Mouse (Mus musculus): ENCODE results near the gene Tmem265. TPM values are rescaled to one million over a fixed set of nuclear protein-coding genes. Genes with fewer than 3 reads are reported as not detected.

Tmem265 gene
- polyA plus RNA-seq, 1 experiment from 2014 or later: 4.1 TPM

- no peak for ATAC-seq (ENCODE audit: low FRiP score, low read depth)
- Histone ChIP-seq H3K9me3 (no peaks in the 10 kb centered on the region), H3K36me3 (peaks cover 65% of the 10 kb centered on the region), H3K4me2 (replicated peaks) (no peak overlapping the region), H3K9ac (0 out of 2 replicates have a peak overlapping the region, but pooled peaks have one; percentile 10), H3K27me3 (replicated peaks) (no peaks in the 10 kb centered on the region), H3K4me1 (peaks cover 18% of the 10 kb centered on the region), H3K27ac (no peak overlapping the region), H3K4me3 (no peak overlapping the region)
- WGBS: 92% methylated on average over 10 of the region's 10 CpGs
Measured at GRCm38 (mm10) chr7:127591108-127591507, 29.9 kb downstream of the Tmem265 start.

GRCm38 (mm10) chr7:127592575-127592974 lies 31.4 kb downstream of the Tmem265 start:
- no peak for ATAC-seq (ENCODE audit: low FRiP score, low read depth)
- Histone ChIP-seq H3K27ac (no peak overlapping the region), H3K36me3 (peaks cover 80% of the 10 kb centered on the region), H3K9me3 (no peaks in the 10 kb centered on the region), H3K27me3 (replicated peaks) (no peaks in the 10 kb centered on the region), H3K4me1 (peaks cover 12% of the 10 kb centered on the region), H3K4me3 (no peak overlapping the region), H3K9ac (no peak overlapping the region), H3K4me2 (replicated peaks) (no peak overlapping the region)
- 91% methylated on average over 14 of the region's 14 CpGs for WGBS

- peaks cover 99% of the 10 kb centered on the region for H3K36me3 ChIP-seq
- ATAC-seq (ENCODE audit: low FRiP score, low read depth): no peak
- 96% methylated on average over 17 of the region's 17 CpGs for WGBS
Measured at GRCm38 (mm10) chr7:127596747-127597146, 35.6 kb downstream of the Tmem265 start.

GRCm38 (mm10) chr7:127600612-127601011 lies 39.4 kb downstream of the Tmem265 start:
- Histone ChIP-seq H3K27me3 (replicated peaks) (no peaks in the 10 kb centered on the region), H3K27ac (no peak overlapping the region), H3K9ac (no peak overlapping the region), H3K4me3 (no peak overlapping the region), H3K4me1 (no peaks in the 10 kb centered on the region), H3K4me2 (replicated peaks) (no peak overlapping the region), H3K36me3 (peaks cover 94% of the 10 kb centered on the region), H3K9me3 (no peaks in the 10 kb centered on the region)
- 94% methylated on average over 7 of the region's 7 CpGs for WGBS
- no peak for ATAC-seq (ENCODE audit: low FRiP score, low read depth)

More at GRCm38 (mm10) chr7:127596747-127597146, 35.6 kb downstream of the Tmem265 start:
- Histone ChIP-seq H3K27me3 (replicated peaks) (no peaks in the 10 kb centered on the region), H3K9me3 (no peaks in the 10 kb centered on the region), H3K27ac (no peak overlapping the region), H3K4me1 (no peaks in the 10 kb centered on the region), H3K4me3 (no peak overlapping the region), H3K9ac (no peak overlapping the region), H3K4me2 (replicated peaks) (no peak overlapping the region)

- Histone ChIP-seq H3K4me2 (replicated peaks) (no peak overlapping the region), H3K27me3 (replicated peaks) (no peaks in the 10 kb centered on the region), H3K27ac (no peak overlapping the region), H3K9ac (no peak overlapping the region), H3K9me3 (no peaks in the 10 kb centered on the region), H3K36me3 (peaks cover 93% of the 10 kb centered on the region), H3K4me3 (no peak overlapping the region), H3K4me1 (no peaks in the 10 kb centered on the region)
- no peak for ATAC-seq (ENCODE audit: low FRiP score, low read depth)
- 89% methylated on average over 4 of the region's 4 CpGs for WGBS
Measured at GRCm38 (mm10) chr7:127601735-127602134, 40.5 kb downstream of the Tmem265 start.

GRCm38 (mm10) chr7:127602903-127603302 lies 41.7 kb downstream of the Tmem265 start:
- H3K9me3 ChIP-seq: no peaks in the 10 kb centered on the region
- WGBS: 92% methylated on average over 2 of the region's 2 CpGs
- H3K4me1 ChIP-seq: no peaks in the 10 kb centered on the region
- no peaks in the 10 kb centered on the region for H3K27me3 ChIP-seq (replicated peaks)
- no peak overlapping the region for H3K4me2 ChIP-seq (replicated peaks)
- no peak overlapping the region for H3K27ac ChIP-seq
- no peak overlapping the region for H3K4me3 ChIP-seq
- H3K36me3 ChIP-seq: peaks cover 93% of the 10 kb centered on the region
- H3K9ac ChIP-seq: no peak overlapping the region
- ATAC-seq (ENCODE audit: low FRiP score, low read depth): no peak

GRCm38 (mm10) chr7:127604256-127604655 lies 43.1 kb downstream of the Tmem265 start:
- Histone ChIP-seq H3K4me3 (no peak overlapping the region), H3K4me2 (replicated peaks) (no peak overlapping the region), H3K27me3 (replicated peaks) (no peaks in the 10 kb centered on the region), H3K4me1 (no peaks in the 10 kb centered on the region), H3K36me3 (peaks cover 94% of the 10 kb centered on the region), H3K9me3 (no peaks in the 10 kb centered on the region), H3K9ac (no peak overlapping the region), H3K27ac (no peak overlapping the region)
- ATAC-seq (ENCODE audit: low FRiP score, low read depth): no peak
- 90% methylated on average over 10 of the region's 10 CpGs for WGBS

GRCm38 (mm10) chr7:127607150-127607549 lies 46.0 kb downstream of the Tmem265 start:
- H3K4me3 ChIP-seq: no peak overlapping the region
- ATAC-seq (ENCODE audit: low FRiP score, low read depth): no peak
- H3K36me3 ChIP-seq: peaks cover 94% of the 10 kb centered on the region
- no peak overlapping the region for H3K4me2 ChIP-seq (replicated peaks)
- 83% methylated on average over 6 of the region's 6 CpGs for WGBS
- no peaks in the 10 kb centered on the region for H3K4me1 ChIP-seq
- no peak overlapping the region for H3K27ac ChIP-seq
- no peaks in the 10 kb centered on the region for H3K27me3 ChIP-seq (replicated peaks)
- no peaks in the 10 kb centered on the region for H3K9me3 ChIP-seq
- H3K9ac ChIP-seq: no peak overlapping the region

- peaks cover 67% of the 10 kb centered on the region for H3K36me3 ChIP-seq
- H3K4me3 ChIP-seq: no peak overlapping the region
- no peak for ATAC-seq (ENCODE audit: low FRiP score, low read depth)
- H3K27me3 ChIP-seq (replicated peaks): no peaks in the 10 kb centered on the region
- no peak overlapping the region for H3K4me2 ChIP-seq (replicated peaks)
- no peak overlapping the region for H3K9ac ChIP-seq
- WGBS: 98% methylated on average over 29 of the region's 29 CpGs
- H3K27ac ChIP-seq: no peak overlapping the region
- peaks cover 12% of the 10 kb centered on the region for H3K4me1 ChIP-seq
- no peaks in the 10 kb centered on the region for H3K9me3 ChIP-seq
Measured at GRCm38 (mm10) chr7:127611011-127611410, 49.8 kb downstream of the Tmem265 start.

- no peak overlapping the region for H3K4me3 ChIP-seq
- no peak for ATAC-seq (ENCODE audit: low FRiP score, low read depth)
- no peak overlapping the region for H3K27ac ChIP-seq
- H3K27me3 ChIP-seq (replicated peaks): no peaks in the 10 kb centered on the region
- no peak overlapping the region for H3K4me2 ChIP-seq (replicated peaks)
- H3K9ac ChIP-seq: no peak overlapping the region
- no peaks in the 10 kb centered on the region for H3K9me3 ChIP-seq
- 97% methylated on average over 26 of the region's 26 CpGs for WGBS
- H3K4me1 ChIP-seq: peaks cover 16% of the 10 kb centered on the region
- H3K36me3 ChIP-seq: peaks cover 62% of the 10 kb centered on the region
Measured at GRCm38 (mm10) chr7:127611561-127611960, 50.4 kb downstream of the Tmem265 start.

- H3K9me3 ChIP-seq: no peaks in the 10 kb centered on the region
- peak overlapping the region; percentile 99 for H3K9ac ChIP-seq
- peak overlapping the region; percentile 81 for H3K4me2 ChIP-seq (replicated peaks)
- H3K4me3 ChIP-seq: peak overlapping the region; percentile 9; the same call in 1 of the 2 replicates
- 87% methylated on average over 8 of the region's 8 CpGs for WGBS
- H3K27me3 ChIP-seq (replicated peaks): no peaks in the 10 kb centered on the region
- no peak for ATAC-seq (ENCODE audit: low FRiP score, low read depth)
- H3K36me3 ChIP-seq: peaks cover 43% of the 10 kb centered on the region
- no peak overlapping the region for H3K27ac ChIP-seq
- peaks cover 24% of the 10 kb centered on the region for H3K4me1 ChIP-seq
Measured at GRCm38 (mm10) chr7:127613501-127613900, 52.3 kb downstream of the Tmem265 start.

- peak overlapping the region; percentile 91 for H3K4me3 ChIP-seq
- H3K36me3 ChIP-seq: peaks cover 38% of the 10 kb centered on the region
- no peaks in the 10 kb centered on the region for H3K27me3 ChIP-seq (replicated peaks)
- peaks cover 24% of the 10 kb centered on the region for H3K4me1 ChIP-seq
- H3K9me3 ChIP-seq: no peaks in the 10 kb centered on the region
- no peak for ATAC-seq (ENCODE audit: low FRiP score, low read depth)
- WGBS: 29% methylated on average over 8 of the region's 8 CpGs
- peak overlapping the region; percentile 81 for H3K4me2 ChIP-seq (replicated peaks)
- no peak overlapping the region for H3K27ac ChIP-seq
- peak overlapping the region; percentile 99 for H3K9ac ChIP-seq
Measured at GRCm38 (mm10) chr7:127614091-127614490, 52.9 kb downstream of the Tmem265 start.

GRCm38 (mm10) chr7:127614511-127614890 lies 53.3 kb downstream of the Tmem265 start:
- WGBS: 2% methylated on average over 19 of the region's 44 CpGs

More at GRCm38 (mm10) chr7:127614511-127614890, 53.3 kb downstream of the Tmem265 start:
- Histone ChIP-seq H3K4me3 (peak overlapping the region; percentile 91), H3K27me3 (replicated peaks) (no peaks in the 10 kb centered on the region), H3K4me1 (peaks cover 24% of the 10 kb centered on the region), H3K4me2 (replicated peaks) (peak overlapping the region; percentile 81), H3K36me3 (peaks cover 33% of the 10 kb centered on the region), H3K27ac (peak overlapping the region; percentile 75), H3K9me3 (no peaks in the 10 kb centered on the region), H3K9ac (peak overlapping the region; percentile 99)
- 0 out of 2 replicates have a peak, but pooled peaks have one; percentile 11 for ATAC-seq (ENCODE audit: low FRiP score, low read depth)
